Mouse (Mus musculus): Measurements from ENCODE around the gene Gch1. TPM values are rescaled to one million over a fixed set of nuclear protein-coding genes. Genes with fewer than 3 reads are reported as not detected.

Gch1 gene
- polyA plus RNA-seq, 1 experiment from 2014 or later = 2.2 TPM

DNA sequence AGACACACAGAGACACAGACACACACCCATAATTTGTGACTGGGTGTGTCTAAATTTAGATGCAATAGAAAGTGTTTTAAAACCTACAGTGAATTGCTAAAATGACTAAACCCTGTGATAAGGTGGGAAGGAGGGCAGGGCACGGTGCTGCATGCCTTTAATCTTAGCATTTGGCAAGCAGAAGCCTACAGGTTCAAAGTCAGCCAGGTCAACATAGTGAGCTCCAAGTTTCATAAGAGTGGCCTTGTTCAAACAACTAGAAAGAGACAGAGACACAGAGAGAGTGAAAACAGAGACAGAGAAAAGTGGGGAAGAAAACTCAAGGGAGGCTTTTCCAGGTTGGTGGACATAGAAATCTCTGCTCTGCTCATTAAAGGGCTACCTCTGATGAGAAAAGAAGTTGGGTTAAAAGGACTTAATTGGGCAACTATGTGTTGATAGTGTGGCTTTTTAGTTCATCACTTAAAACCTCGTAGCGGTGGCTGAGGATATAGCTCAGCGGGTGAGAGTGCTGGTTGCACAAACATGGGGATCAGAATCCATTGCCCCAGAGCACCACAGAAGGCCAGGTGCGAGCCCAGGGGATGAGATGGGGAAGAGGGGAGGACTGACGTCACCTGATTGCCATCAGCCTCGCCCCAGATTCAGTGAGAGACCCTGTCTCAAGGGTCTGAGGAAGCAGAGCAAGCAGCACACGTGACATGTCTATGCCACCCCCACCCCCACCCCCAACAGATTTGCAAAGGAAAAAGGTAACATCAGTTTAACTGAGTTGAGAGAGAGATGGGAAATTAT, 31.2 kb upstream of the Gch1 start:
- 85% methylated on average over 8 of the region's 8 CpGs for WGBS
- no peak overlapping the region for H3K9ac ChIP-seq
- ATAC-seq (ENCODE audit: low FRiP score, low read depth) = no peak

GRCm38 (mm10) chr14:47218766-47219606, 29.8 kb upstream of the Gch1 start:
- H3K4me2 ChIP-seq (replicated peaks) = no peak overlapping the region
- no peak overlapping the region for H3K9ac ChIP-seq
- no peaks in the 10 kb centered on the region for H3K9me3 ChIP-seq
- no peak for ATAC-seq (ENCODE audit: low FRiP score, low read depth)
- H3K27ac ChIP-seq = no peak overlapping the region
- H3K36me3 ChIP-seq = no peaks in the 10 kb centered on the region
- no peaks in the 10 kb centered on the region for H3K4me1 ChIP-seq
- 66% methylated on average over 9 of the region's 9 CpGs for WGBS
- H3K27me3 ChIP-seq (replicated peaks) = no peaks in the 10 kb centered on the region
- H3K4me3 ChIP-seq = no peak overlapping the region

More for the DNA sequence above, 31.2 kb upstream of the Gch1 start:
- Histone ChIP-seq H3K27ac (no peak overlapping the region), H3K36me3 (no peaks in the 10 kb centered on the region), H3K9me3 (no peaks in the 10 kb centered on the region), H3K4me1 (no peaks in the 10 kb centered on the region), H3K4me2 (replicated peaks) (no peak overlapping the region), H3K27me3 (replicated peaks) (no peaks in the 10 kb centered on the region), H3K4me3 (no peak overlapping the region)

- H3K4me1 ChIP-seq = no peaks in the 10 kb centered on the region
- ATAC-seq (ENCODE audit: low FRiP score, low read depth) = no peak
- H3K4me2 ChIP-seq (replicated peaks) = no peak overlapping the region
- H3K4me3 ChIP-seq = no peak overlapping the region
- no peaks in the 10 kb centered on the region for H3K27me3 ChIP-seq (replicated peaks)
- no peaks in the 10 kb centered on the region for H3K36me3 ChIP-seq
- H3K27ac ChIP-seq = no peak overlapping the region
- 93% methylated on average over 2 of the region's 2 CpGs for WGBS
- H3K9ac ChIP-seq = no peak overlapping the region
- no peaks in the 10 kb centered on the region for H3K9me3 ChIP-seq
Observed at GRCm38 (mm10) chr14:47216541-47216940, 27.3 kb upstream of the Gch1 start.

DNA sequence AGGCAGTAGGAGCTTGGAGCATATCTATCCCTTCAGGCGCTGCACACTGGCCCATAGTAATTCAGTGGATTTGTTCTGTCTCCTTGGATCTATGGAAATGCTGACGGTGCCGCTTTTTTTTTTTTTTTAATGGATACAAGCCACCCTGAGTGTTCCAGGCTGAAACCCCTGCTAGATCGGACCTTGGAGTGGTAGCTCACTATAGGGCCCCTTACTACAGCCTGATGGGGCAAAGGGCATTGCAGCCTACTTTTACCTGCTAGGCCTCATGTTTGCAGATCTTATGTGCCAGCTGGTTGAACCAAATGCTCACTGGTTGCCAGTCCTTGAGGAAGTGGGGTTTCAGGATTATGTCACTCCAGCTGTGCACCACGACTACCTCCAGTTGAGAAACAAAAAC, 25.2 kb upstream of the Gch1 start:
- H3K9ac ChIP-seq = no peak overlapping the region
- H3K4me1 ChIP-seq = no peaks in the 10 kb centered on the region
- H3K4me3 ChIP-seq = no peak overlapping the region
- H3K36me3 ChIP-seq = no peaks in the 10 kb centered on the region
- H3K27me3 ChIP-seq (replicated peaks) = no peaks in the 10 kb centered on the region
- no peak overlapping the region for H3K4me2 ChIP-seq (replicated peaks)
- no peaks in the 10 kb centered on the region for H3K9me3 ChIP-seq
- no peak overlapping the region for H3K27ac ChIP-seq
- 85% methylated on average over 5 of the region's 5 CpGs for WGBS
- ATAC-seq (ENCODE audit: low FRiP score, low read depth) = no peak

GRCm38 (mm10) chr14:47213305-47213704, 24.1 kb upstream of the Gch1 start:
- Histone ChIP-seq H3K27ac (no peak overlapping the region), H3K4me1 (no peaks in the 10 kb centered on the region), H3K4me3 (no peak overlapping the region), H3K36me3 (no peaks in the 10 kb centered on the region), H3K9me3 (no peaks in the 10 kb centered on the region), H3K27me3 (replicated peaks) (no peaks in the 10 kb centered on the region), H3K4me2 (replicated peaks) (no peak overlapping the region), H3K9ac (no peak overlapping the region)
- ATAC-seq (ENCODE audit: low FRiP score, low read depth) = no peak
- WGBS = 90% methylated on average over 4 of the region's 4 CpGs

- Histone ChIP-seq H3K4me3 (no peak overlapping the region), H3K27ac (no peak overlapping the region), H3K9me3 (no peaks in the 10 kb centered on the region), H3K9ac (no peak overlapping the region), H3K4me1 (no peaks in the 10 kb centered on the region), H3K4me2 (replicated peaks) (no peak overlapping the region), H3K36me3 (no peaks in the 10 kb centered on the region), H3K27me3 (replicated peaks) (no peaks in the 10 kb centered on the region)
- 84% methylated on average over 4 of the region's 4 CpGs for WGBS
- no peak for ATAC-seq (ENCODE audit: low FRiP score, low read depth)
Observed at GRCm38 (mm10) chr14:47209669-47210164, 20.5 kb upstream of the Gch1 start.

- Histone ChIP-seq H3K4me1 (no peaks in the 10 kb centered on the region), H3K27me3 (replicated peaks) (no peaks in the 10 kb centered on the region), H3K27ac (no peak overlapping the region), H3K36me3 (no peaks in the 10 kb centered on the region), H3K9ac (no peak overlapping the region), H3K4me3 (no peak overlapping the region), H3K4me2 (replicated peaks) (no peak overlapping the region), H3K9me3 (no peaks in the 10 kb centered on the region)
- 91% methylated on average over 12 of the region's 12 CpGs for WGBS
- ATAC-seq (ENCODE audit: low FRiP score, low read depth) = no peak
Observed at GRCm38 (mm10) chr14:47208564-47209493, 19.6 kb upstream of the Gch1 start.

DNA sequence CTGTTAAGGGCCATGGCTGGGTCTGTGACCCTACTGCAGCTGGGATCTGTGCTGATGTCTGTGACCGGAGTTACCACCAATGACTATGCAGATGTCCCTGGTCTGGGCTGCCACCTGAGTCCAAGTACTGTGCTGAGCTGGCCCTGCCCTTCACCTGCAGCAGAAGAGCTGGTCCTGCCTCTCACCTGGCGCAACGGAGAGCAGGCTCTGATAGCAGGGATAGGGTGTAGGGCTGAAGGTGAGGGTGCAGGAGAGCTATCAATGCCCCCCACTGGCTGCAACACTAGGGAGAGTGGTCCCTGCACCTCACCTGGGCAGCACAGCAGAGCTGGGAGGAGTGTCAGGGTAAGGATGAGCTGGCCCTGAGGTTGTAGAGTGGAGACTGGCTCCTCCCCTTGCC, 17.4 kb upstream of the Gch1 start:
- no peaks in the 10 kb centered on the region for H3K36me3 ChIP-seq
- H3K27me3 ChIP-seq (replicated peaks) = no peaks in the 10 kb centered on the region
- no peak overlapping the region for H3K27ac ChIP-seq
- no peak overlapping the region for H3K9ac ChIP-seq
- H3K4me3 ChIP-seq = no peak overlapping the region
- ATAC-seq (ENCODE audit: low FRiP score, low read depth) = no peak
- WGBS = 85% methylated on average over 3 of the region's 3 CpGs
- H3K4me1 ChIP-seq = no peaks in the 10 kb centered on the region
- no peak overlapping the region for H3K4me2 ChIP-seq (replicated peaks)
- no peaks in the 10 kb centered on the region for H3K9me3 ChIP-seq

DNA sequence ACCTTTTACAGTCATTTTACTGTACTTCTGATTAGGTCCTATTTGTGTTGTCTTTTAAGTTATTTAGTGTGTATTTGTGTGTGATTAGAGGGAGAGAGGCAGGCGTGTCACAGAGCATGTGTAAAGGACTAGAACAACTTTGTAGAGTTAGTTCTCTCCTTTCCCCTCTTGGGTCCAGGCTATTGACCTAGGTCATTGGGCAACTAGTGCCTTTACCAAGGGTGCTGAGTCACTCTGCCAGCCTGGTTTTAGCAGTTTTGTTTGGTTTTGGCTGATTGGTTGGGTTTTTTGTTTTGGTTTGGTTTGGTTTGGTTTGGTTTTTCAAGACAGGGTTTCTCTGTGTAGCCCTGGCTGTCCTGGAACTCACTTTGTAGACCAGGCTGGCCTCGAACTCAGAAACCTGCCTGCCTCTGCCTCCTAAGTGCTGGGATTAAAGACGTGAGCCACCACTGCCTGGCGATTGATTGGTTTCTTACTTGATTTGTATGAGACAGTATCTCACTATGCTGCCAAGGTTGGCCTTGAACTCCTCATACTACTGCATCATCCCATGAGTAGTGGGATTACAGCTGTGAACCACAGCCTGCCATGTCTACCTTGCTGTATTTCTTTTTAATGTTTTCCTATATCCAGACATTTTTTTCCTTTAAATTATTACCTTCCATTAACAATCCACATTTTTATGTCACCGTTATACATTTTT, 16.2 kb upstream of the Gch1 start:
- no peaks in the 10 kb centered on the region for H3K9me3 ChIP-seq
- no peaks in the 10 kb centered on the region for H3K4me1 ChIP-seq
- no peak overlapping the region for H3K4me2 ChIP-seq (replicated peaks)
- no peaks in the 10 kb centered on the region for H3K27me3 ChIP-seq (replicated peaks)
- ATAC-seq (ENCODE audit: low FRiP score, low read depth) = no peak
- no peaks in the 10 kb centered on the region for H3K36me3 ChIP-seq
- no peak overlapping the region for H3K9ac ChIP-seq
- no peak overlapping the region for H3K27ac ChIP-seq
- H3K4me3 ChIP-seq = no peak overlapping the region
- 90% methylated on average over 5 of the region's 5 CpGs for WGBS

- Histone ChIP-seq H3K4me2 (replicated peaks) (no peak overlapping the region), H3K27me3 (replicated peaks) (no peaks in the 10 kb centered on the region), H3K4me3 (no peak overlapping the region), H3K9ac (no peak overlapping the region), H3K36me3 (no peaks in the 10 kb centered on the region), H3K9me3 (no peaks in the 10 kb centered on the region), H3K4me1 (no peaks in the 10 kb centered on the region), H3K27ac (no peak overlapping the region)
- no peak for ATAC-seq (ENCODE audit: low FRiP score, low read depth)
- 90% methylated on average over 3 of the region's 3 CpGs for WGBS
Observed at GRCm38 (mm10) chr14:47197340-47197739, 8.1 kb upstream of the Gch1 start.

DNA sequence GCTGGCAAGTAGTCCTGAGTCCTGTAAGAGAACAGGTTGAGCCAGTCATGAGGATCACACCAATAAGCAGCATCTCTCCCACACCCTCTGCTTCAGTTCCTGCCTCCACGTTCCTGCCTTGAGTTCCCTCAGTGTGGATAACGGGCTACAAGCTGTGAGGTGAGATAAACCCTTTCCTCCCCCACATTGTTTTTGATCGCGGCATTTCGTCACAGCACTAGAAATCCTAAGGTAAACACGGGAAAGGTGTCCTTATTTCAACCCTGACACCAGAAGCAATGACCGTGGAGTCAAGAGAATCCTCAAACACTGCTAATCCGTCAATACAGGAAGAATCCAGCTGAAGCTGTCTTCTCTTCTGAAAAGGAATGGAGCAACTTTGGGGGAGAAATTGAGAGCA, 7.5 kb upstream of the Gch1 start:
- ATAC-seq (ENCODE audit: low FRiP score, low read depth) = no peak
- no peak overlapping the region for H3K9ac ChIP-seq
- no peaks in the 10 kb centered on the region for H3K9me3 ChIP-seq
- H3K4me2 ChIP-seq (replicated peaks) = no peak overlapping the region
- WGBS = 83% methylated on average over 8 of the region's 8 CpGs
- no peaks in the 10 kb centered on the region for H3K27me3 ChIP-seq (replicated peaks)
- H3K4me1 ChIP-seq = no peaks in the 10 kb centered on the region
- no peak overlapping the region for H3K4me3 ChIP-seq
- H3K36me3 ChIP-seq = no peaks in the 10 kb centered on the region
- no peak overlapping the region for H3K27ac ChIP-seq
